Mouse (Mus musculus) fat pad, adult 2 months (tissue): ENCODE results near the gene Afdn.
"Not testable (repeated sequence)": the region's sequence is repeated elsewhere in the genome, so short reads cannot be mapped to it uniquely, and the experiment has no call there.

Experiments used
- DNase-seq: peaks from one replicate; pipeline ENCODE4 v3.0.0-alpha.2; 2011; ENCODE audit warnings: low read depth, low spot score; ENCODE audit errors: extremely low read depth

Afdn gene

DNA sequence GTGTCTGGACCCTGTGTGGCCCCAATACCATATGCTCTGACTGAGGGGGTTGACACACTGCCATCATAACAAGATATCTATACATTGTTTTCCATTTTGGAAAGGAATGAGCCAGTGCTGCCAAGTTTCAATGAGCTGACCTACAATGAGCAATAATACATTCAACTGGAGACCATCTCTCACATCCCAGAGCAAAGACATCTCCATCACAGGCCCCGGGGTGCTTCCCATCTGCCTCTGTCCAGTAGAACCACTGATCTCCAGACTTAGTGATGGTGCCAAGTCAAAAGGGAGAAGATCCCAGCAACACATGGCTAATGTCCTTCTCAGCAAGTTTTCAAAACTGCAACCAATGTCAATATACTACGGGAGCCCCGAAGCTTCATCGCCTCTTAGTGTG lies 177.4 kb downstream of the Afdn start:
- DNase-seq: no peak

DNA sequence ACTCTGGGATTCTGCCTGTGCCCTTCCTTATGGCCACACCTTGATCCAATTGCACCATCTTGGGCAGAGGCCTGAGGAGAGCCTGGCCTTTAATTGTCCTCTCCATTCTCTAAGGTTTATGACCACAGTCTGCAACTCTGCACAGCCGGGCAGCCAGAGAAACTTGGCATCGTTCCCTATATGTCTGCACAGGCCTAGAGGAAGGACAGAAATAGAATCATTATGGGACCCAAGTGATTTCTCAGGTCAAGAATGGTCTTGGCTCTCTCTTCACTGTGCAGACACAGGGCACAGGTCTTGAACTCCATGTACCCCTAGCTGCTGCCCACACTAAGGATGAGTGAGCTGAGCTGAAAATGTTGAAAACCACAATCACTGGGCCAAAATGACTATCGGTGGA lies 178.3 kb downstream of the Afdn start:
- DNase-seq: no peak

DNA sequence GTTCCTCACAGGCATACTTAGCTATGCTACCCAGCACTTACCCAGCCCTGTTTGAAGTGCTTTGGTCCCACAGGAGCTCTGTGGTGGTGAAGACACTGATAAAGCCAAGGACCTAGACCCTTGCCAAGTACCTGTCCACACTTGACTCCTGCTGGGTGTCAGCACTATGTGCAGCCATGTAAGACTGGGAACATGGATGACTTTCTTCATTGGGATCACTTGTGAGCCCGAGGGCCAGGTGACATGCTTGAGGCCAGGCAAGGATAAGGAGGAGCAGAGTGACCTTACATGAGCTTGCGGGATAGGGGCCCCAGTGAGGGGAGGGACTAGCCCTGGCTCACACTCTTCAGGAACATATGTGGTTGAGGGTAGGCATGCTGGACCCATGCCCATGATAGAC lies 178.9 kb downstream of the Afdn start:
- not testable (repeated sequence) for DNase-seq

DNA sequence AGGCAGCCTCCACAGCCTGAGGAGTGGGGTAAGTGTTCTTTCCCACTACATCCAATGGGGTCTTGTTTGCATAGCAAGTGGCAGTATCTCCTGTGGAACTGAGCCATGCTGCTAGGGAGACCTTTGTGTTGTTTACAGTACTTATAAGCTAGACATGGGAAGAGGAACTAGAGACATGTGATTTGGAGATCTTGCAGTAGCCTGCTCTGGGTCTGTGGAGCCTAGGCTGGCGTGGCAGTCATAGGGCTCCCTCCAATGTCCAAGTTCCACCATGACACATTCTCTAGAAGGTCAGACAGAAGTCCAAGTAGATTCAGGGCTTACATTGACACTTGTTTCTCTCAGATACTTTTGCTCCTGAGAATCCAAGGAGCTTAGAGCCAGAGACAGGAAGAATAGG lies 180.1 kb downstream of the Afdn start:
- no peak for DNase-seq

DNA sequence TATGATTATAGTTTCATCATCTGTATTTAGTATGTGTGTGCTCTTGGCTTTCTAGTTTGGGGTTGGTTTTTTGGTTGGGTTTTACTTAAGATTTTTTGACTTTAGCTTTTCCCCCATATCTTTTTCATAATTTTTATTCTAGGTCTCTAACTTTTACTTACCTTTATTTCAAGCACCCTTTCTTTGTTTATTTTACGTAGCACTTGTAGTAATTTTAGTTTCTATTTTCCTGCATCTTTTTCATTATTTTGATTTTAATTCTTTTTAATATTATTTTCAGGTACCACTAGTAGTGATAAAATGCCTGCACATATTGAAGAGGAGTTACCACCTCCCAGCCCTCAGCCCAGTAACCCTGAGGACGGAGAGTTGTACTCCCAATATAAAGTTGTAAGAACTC lies 187.7 kb downstream of the Afdn start, which contains the start of gene Gm7168:
TSS of gene Gm7168 (plus strand) at position 301 of the 400 bp plus-strand sequence.
- not testable (repeated sequence) for DNase-seq

DNA sequence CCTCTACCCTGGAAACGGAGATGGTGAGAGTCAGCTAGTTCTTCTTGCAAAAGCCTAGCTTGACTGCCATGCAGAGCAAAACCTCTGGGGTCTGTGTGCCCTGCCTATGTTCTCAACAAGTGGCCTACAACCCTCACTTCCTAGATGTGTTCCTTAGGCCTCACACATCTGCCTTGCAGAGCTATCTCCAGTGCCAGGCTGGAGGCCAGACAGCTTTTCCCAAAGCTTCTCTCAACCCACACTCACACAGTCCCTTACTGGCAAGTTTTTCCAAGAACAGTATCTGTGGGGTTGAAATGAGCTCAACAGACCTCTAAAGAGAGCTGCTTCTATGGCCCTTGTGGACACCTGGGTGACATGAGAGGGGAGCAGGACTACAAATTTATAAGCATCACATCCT lies 191.2 kb downstream of the Afdn start:
- not testable (repeated sequence) for DNase-seq
